Mouse (Mus musculus) cerebellum, postnatal 10 days (tissue): ENCODE measurements at regions not wholly inside any gene's neighbourhood (a gene's known extent, or its start where the extent isn't known, plus 50 kb on each side); places are given as distances from the start of the nearest gene placed in this dataset.
A peak's percentile ranks its signal among the peaks of the same experiment; 100 is the strongest.

Experiments
- DNase-seq, 2 experiments: peaks; one replicate each; pipeline ENCODE4 v3.0.0; 2021; ENCODE audit warnings: mixed read lengths in 2 of 2

GRCm38 (mm10) chr15:59833232-59833631, 183.2 kb downstream of the 4933412E24Rik start:
- no peak for DNase-seq

GRCm38 (mm10) chr15:59831481-59831880, 184.9 kb downstream of the 4933412E24Rik start:
- no peak for DNase-seq

- DNase-seq, result no peak
Observed at GRCm38 (mm10) chr15:59830553-59831462, 185.6 kb downstream of the 4933412E24Rik start.

GRCm38 (mm10) chr15:59828421-59828820, 188.0 kb downstream of the 4933412E24Rik start:
- DNase-seq, result peak; percentile 90

GRCm38 (mm10) chr15:59826164-59826950, 190.1 kb downstream of the 4933412E24Rik start:
- peak; percentile 91 to 93 for DNase-seq

GRCm38 (mm10) chr15:59823921-59824320, 192.5 kb downstream of the 4933412E24Rik start:
- no peak for DNase-seq

GRCm38 (mm10) chr15:59822995-59823681, 193.3 kb downstream of the 4933412E24Rik start:
- DNase-seq, result no peak

GRCm38 (mm10) chr15:59820317-59820716, 196.1 kb downstream of the 4933412E24Rik start:
- DNase-seq, result no peak

- no peak for DNase-seq
Observed at GRCm38 (mm10) chr15:59816031-59816430, 200.4 kb downstream of the 4933412E24Rik start.

GRCm38 (mm10) chr15:59811566-59811965, 204.8 kb downstream of the 4933412E24Rik start:
- no peak for DNase-seq

- DNase-seq, result no peak
Observed at GRCm38 (mm10) chr15:59809361-59809760, 207.1 kb downstream of the 4933412E24Rik start.

GRCm38 (mm10) chr15:59807723-59808122, 208.7 kb downstream of the 4933412E24Rik start:
- no peak for DNase-seq

GRCm38 (mm10) chr15:59805771-59806170, 210.6 kb downstream of the 4933412E24Rik start:
- no peak for DNase-seq

- no peak for DNase-seq
Observed at GRCm38 (mm10) chr15:59804821-59805220, 211.6 kb downstream of the 4933412E24Rik start.

- DNase-seq, result no peak
Observed at GRCm38 (mm10) chr15:59804394-59804793, 212.0 kb downstream of the 4933412E24Rik start.

GRCm38 (mm10) chr15:59802276-59802675, 214.1 kb downstream of the 4933412E24Rik start:
- DNase-seq, result no peak

GRCm38 (mm10) chr15:59799124-59799815, 217.1 kb downstream of the 4933412E24Rik start:
- no peak for DNase-seq

- DNase-seq, result no peak
Observed at GRCm38 (mm10) chr15:59798486-59798885, 217.9 kb downstream of the 4933412E24Rik start.

- DNase-seq, result peak; percentile 45 to 55
Observed at GRCm38 (mm10) chr15:59795717-59796116, 220.7 kb downstream of the 4933412E24Rik start.

- no peak for DNase-seq
Observed at GRCm38 (mm10) chr15:59794871-59795270, 221.5 kb downstream of the 4933412E24Rik start.

GRCm38 (mm10) chr15:59786706-59787425, 229.5 kb downstream of the 4933412E24Rik start:
- DNase-seq, result no peak

GRCm38 (mm10) chr15:59785981-59786380, 230.4 kb downstream of the 4933412E24Rik start:
- DNase-seq, result no peak
